Mouse (Mus musculus): ENCODE data around the gene Mest. TPM values are rescaled to one million over a fixed set of nuclear protein-coding genes. Genes with fewer than 3 reads are reported as not detected.

Gene Mest
- total RNA-seq, 1 experiment from 2014 or later = 0.14 TPM

DNA sequence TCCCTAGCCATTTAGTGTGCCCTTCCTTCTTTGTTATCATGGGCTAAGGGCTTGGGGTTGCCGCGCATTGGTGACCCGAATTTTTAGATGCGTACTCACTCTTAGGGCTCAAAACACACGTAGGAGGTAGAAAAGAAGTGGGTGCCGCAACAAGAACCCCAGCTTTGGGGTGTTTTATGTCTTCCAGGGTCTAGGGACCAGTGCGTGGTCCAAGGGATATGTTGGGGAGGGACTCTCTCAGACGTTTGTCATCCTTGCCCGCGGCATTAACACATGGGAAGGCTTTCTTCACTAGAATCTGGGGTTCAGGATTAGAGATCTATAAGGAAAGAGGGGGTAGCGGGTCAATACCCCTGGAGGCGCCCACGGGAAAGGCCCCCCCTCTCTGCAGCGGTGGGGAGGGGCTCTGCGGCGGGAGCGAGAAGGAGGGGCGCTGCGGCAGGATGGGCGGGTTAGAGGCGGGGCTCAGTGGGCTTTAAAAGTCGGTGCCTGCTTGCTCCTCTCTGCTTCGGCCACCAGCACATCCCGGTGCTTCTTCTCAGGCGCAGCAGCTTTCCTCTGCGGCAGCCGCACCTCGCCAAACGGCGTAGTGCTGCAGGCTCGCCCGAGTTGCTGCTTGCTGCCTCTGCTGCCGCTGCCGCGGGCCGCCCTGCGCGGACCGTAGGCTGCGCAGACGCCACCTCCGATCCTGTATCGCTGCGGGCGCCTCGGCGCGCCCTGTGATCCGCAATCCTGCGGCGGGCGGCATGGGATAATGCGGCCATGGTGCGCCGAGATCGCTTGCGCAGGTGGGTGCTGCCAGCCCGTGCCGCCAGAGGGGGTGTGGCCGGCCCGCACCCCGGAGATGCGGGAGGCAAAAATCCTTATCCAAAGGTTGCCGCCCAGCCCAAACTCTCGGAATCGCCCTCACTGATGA is 14.5 kb downstream of the Mest start:
- no peak for ATAC-seq (replicated peaks; ENCODE audit: low read depth, poor library complexity, severe bottlenecking)

DNA sequence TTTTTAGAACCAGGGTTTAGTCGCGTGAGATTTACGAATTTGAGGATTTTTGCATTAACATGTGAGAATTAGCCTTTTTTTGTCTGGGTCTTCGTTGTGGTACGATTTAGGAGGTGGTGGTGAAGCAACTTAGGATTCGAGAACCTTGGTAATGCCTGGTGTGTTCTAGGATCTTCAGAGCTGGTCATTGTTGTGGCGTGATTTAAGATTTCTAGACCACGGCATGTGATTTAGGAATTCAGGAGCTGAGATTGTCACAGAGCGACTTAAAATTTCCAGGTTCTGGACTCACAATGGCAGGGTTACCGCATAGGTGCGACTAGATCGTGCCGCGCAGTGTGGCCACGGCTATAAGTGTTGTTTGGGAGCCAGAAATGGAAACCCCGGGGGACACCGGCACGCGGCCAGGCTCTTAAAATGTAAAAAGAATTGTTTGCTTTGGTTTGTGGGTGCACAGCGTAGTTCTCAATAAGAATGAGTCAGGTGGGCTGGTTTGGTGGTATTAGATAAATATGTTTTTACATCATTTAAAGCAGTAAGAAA is 15.2 kb downstream of the Mest start:
- ATAC-seq (replicated peaks; ENCODE audit: low read depth, poor library complexity, severe bottlenecking) = no peak

DNA sequence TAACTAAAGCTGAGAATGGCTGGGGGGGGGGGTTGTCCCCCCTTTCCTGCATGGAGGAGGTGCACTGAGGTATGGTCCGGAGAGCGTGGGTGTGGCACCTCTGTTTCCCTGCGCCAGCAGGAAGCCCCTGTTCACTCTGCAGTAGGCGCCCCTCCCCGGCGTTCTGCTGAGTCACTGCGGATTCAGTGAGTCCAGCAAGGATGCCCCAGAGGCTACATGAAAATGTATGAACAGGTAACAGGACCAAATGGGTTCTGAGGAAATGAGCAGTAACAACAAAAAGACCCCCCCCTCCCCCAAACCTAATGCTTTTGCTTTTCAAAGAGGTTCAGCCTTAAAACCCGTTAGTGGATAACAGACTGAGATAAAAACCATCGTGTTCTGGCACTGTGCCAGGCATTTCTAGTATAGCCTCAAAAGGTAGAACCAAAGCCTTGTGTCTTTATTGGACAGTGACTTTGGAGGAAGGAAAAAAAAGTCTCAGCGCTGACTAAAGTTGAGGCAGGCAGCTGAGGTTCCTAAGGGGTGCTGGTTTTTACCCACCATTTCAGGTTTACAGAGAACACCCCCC is 15.9 kb downstream of the Mest start:
- no peak for ATAC-seq (replicated peaks; ENCODE audit: low read depth, poor library complexity, severe bottlenecking)

DNA sequence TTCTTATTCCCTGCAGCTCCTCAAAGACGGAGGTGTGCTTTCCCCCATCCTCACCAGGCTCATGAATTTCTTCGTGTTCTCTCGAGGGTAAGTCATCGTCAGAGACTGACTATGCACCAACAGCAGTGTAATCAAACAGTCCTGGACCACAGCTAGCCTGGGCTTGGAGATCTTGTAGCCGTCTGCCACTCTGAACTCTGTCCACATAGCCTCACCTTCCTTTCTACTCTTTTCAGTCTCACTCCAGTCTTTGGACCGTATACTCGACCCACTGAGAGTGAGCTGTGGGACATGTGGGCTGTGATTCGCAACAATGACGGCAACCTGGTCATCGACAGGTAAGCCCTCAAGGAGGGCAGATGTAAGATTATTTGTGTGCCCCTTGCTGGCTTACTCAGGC is 21.5 kb downstream of the Mest start:
- no peak for ATAC-seq (replicated peaks; ENCODE audit: low read depth, poor library complexity, severe bottlenecking)

DNA sequence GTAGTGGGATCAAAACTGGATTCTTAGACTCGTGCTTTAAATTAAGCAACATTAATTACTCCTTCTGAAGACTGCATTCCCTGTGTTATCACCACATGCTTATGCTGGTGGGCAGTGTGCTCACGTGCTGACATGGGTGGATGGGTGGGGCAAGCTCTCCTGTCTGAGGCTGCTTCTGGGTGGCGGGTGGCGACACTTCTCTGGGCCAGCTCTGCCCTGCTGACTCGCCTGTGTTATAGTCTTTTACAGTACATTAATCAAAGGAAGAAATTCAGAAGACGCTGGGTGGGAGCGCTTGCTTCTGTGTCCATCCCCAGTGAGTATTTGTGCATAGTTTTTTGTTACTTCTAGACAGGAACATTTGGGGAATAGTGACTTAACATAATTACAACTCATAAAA is 22.2 kb downstream of the Mest start:
- no peak for ATAC-seq (replicated peaks; ENCODE audit: low read depth, poor library complexity, severe bottlenecking)

DNA sequence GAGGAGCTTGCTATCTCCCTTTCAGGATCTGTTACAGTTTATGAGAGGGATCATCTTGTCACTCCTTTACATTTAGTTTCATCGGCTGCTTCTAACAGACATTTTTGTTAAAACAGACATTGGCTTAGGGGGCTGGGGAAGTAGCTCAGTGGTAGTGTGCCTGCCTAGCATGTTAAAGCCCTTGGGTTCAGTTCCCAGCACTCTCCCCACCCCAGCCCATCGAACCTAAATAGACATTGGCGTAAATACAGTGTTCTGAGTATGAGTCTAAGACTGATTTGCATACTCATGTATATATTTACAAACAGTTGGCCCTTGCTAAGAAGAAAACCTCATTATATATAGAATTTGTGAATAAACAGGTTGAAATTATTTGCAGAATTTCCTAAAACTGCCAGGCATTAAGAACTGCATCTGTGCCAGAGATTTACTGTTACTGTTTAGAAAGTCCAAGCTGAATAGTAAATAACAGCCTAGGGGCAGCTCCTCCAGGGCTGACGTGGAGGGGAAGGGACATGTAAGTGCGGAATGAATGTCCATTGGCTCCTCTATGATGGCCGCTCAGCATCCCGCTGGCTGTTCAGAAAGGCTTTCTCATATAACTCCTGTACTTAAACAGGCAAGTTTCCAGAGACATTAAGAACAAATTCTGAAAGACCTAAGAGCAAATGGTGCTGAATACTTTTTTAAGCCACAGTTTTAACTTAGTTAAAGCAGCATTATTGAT is 24.4 kb downstream of the Mest start:
- ATAC-seq (replicated peaks; ENCODE audit: low read depth, poor library complexity, severe bottlenecking) = no peak

DNA sequence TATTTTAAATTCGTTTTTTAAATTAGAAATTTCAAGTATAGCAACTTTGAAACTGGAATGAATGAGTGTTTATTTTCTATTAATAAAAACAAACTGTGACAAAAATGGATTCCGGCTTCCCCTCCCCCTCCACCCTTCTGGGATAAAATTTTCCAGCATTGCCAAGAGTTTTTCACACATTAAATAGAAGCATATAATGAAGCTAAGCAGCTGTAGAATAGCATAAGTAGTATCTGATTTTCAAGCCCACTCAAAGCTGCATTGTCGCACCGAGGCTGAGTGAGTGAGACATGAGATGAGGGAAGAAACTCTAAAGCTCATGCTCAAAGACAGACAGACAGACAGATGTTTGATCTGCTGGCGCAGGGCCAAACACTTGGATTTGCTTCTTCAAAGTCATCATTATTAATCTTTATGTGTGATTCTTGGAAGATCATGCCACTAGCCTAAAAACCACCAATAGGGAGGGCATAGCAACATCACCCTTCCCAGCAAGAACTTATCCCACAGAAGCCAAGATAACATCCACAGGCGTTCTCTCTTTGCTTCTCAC is 25.1 kb downstream of the Mest start:
- no peak for ATAC-seq (replicated peaks; ENCODE audit: low read depth, poor library complexity, severe bottlenecking)

DNA sequence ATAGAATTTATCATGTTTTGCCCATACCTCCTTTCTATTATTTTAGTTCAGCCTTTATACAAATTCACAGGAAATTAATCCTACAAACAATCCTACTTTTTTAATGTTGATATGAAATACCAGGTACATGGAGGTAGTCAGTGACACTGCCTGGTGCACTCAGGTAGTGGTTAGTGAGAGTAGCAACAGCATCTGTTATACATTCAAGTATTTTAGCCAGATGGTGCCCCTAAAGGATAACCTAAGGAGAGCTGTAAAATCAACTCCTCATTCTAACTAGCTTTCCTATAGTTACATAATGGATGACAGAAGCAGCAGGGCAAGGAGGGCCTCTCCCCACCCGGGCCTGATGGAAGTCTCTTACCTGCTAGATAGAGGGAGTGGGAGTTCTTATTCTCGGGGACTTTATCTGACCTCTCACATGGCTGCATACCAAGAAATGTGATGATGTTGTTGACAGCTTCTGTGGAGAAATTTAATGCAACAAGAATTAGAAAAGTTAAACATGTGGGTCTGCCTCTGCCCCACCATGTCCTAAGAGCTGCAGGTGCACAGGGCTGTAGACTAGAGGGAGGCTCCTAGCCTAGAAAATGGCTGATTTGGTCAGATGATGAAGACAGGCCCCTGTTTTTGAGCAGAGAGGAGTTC is 25.8 kb downstream of the Mest start:
- no peak for ATAC-seq (replicated peaks; ENCODE audit: low read depth, poor library complexity, severe bottlenecking)

DNA sequence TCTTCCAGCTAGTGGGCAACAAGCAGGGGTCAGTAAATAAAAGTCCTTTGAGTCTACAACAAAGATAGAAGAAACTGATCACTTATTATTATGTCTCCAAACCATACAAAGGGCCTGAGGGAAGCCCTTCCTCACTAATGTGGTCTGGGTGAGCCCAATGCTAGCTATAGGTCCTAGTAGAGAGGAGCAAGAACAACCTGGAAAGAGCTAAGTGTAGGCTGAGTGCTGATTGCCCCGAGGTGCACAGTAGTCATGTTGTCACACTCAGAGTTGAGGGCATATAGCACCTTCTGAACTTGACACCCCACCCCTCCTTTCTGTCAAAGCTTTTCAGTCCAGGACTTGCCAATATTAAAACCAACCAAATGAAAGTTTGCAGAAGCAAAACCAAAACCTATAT is 26.5 kb downstream of the Mest start:
- ATAC-seq (replicated peaks; ENCODE audit: low read depth, poor library complexity, severe bottlenecking) = no peak

DNA sequence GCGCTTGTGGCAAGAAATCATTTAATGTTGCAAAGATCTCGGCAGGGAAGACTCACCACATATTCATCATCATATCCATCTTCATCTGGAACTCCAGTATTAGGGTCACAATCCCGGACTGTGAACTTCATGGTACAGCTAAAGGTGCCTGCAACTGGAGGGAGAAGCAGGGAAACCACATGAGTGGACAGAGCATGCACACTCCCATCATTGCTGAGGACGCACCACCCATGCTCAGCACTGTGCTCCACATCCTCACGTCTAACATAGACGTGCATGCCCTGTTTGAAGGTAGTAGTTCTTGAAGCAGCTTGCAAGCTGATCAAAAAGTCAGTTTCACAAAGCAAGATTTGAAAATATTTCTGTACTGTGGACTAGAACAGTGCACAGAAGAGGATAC is 27.1 kb downstream of the Mest start:
- no peak for ATAC-seq (replicated peaks; ENCODE audit: low read depth, poor library complexity, severe bottlenecking)

DNA sequence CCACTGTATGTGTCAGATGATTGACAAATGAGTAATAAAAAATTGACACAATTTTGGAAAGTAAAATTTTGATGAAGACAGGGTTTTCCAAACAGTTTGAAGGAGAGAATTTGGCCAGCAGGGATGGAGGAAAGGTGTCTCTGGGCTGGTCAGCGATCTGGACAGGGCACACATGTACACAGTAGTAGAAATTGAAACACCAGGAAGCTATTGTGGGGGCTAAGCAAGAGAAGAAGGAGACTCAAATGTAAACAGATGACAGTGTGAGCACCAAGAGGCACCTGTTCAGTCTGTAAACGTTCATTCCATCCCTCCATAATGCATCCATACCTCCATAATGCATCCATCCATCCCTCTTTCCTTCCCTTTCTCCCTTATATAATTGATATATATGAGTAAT is 27.9 kb downstream of the Mest start:
- no peak for ATAC-seq (replicated peaks; ENCODE audit: low read depth, poor library complexity, severe bottlenecking)

Other genes with a start within 250 kb of the Mest start
- 25.7 and 48.9 TPM in 2 replicates for gene Tmem209, start 213.8 kb upstream of the Mest start, total RNA-seq (2017)
- gene Ssmem1, start 213.7 kb upstream of the Mest start, total RNA-seq (2017) = not detected in 2 replicates
- 1.2 TPM in 1 of 2 replicates, not detected in the other for gene Cpa2, start 182.0 kb upstream of the Mest start, total RNA-seq (2017)
- gene Cpa4, start 155.2 kb upstream of the Mest start, total RNA-seq (2017) = not detected in 2 replicates
- not detected in 2 replicates for gene Cpa5, start 112.5 kb upstream of the Mest start, total RNA-seq (2017)
- not detected in 2 replicates for gene Cpa1, start 84.3 kb upstream of the Mest start, total RNA-seq (2017)
- 9.3 and 12.0 TPM in 2 replicates for gene Cep41, start 29.8 kb upstream of the Mest start, total RNA-seq (2017)
- gene Copg2, start 173.2 kb downstream of the Mest start, total RNA-seq (2017) = 40.6 and 53.4 TPM in 2 replicates
- not detected in 2 replicates for gene Tsga13, start 192.0 kb downstream of the Mest start, total RNA-seq (2017)
- gene Klf14, start 235.5 kb downstream of the Mest start, total RNA-seq (2017) = not detected in 2 replicates